In the genomic region with DNA sequence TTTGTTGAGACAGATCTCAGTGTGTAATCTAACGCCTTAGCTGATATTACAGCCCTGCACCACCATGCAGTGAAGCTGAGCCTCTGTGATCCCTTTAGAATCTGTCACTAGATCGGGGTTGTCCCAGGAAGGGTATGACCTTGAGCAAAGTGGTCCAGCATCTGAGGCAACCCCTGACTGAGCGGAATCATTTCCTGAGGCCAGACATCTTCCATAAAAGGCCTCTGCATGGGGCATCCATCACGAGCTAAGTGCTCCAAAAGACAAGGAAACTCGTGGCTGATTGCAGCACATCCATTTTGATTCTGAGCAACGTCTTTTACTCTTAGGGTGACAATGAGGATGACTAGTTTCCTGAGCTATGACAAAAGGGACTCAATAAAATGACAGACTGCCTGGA, we compare ENCODE assay signal across 28 mouse cellular contexts. TPM values are rescaled to one million over a fixed set of nuclear protein-coding genes. Genes with fewer than 3 reads are reported as not detected.
A peak's percentile ranks its signal among the peaks of the same experiment; 100 is the strongest.
DNase-seq lines count a peak whose midpoint lies in the region; ATAC-seq and TF ChIP-seq lines count a peak whose summit lies in the region.
"Had no signal": no experiment of that assay in that cellular context is flagged by ENCODE, and none has a peak within 500 bp of the region (broad histone marks: within the 10 kb centered on the region; RNA-seq: fewer than 3 reads in every experiment).

No protein-coding gene starts in this region.

- H3K27me3 ChIP-seq in ES-Bruce4 (ENCODE audit: control insufficient read depth, insufficient read depth, low read length, poor library complexity, severe bottlenecking), result no peaks in the 10 kb centered on the region
- no peaks in the 10 kb centered on the region for H3K27me3 ChIP-seq in forebrain, embryonic 14.5 days (replicated peaks; ENCODE audit: control insufficient read depth, insufficient read depth, low read length)
- H3K27me3 ChIP-seq: CH12.LX; embryonic facial prominence, embryonic 13.5 days; embryonic facial prominence, embryonic 15.5 days; forebrain, embryonic 12.5 days; forebrain, embryonic 15.5 days had no signal

- no peak overlapping the region for H3K4me2 ChIP-seq in forebrain, embryonic 14.5 days (ENCODE audit: low read length)
- H3K4me2 ChIP-seq: embryonic facial prominence, embryonic 13.5 days; embryonic facial prominence, embryonic 15.5 days; forebrain, embryonic 12.5 days; forebrain, embryonic 15.5 days had no signal

- TF ChIP-seq POLR2A in ES-Bruce4 (IDR thresholded peaks at IDR 0.05; ENCODE audit: insufficient read depth, low read length), result no peak

- 0 out of 2 replicates have a peak, but pooled peaks have one; percentile 12 for ATAC-seq in granulocyte monocyte progenitor cell, adult 5-6 weeks (replicated peaks; ENCODE audit: poor library complexity, severe bottlenecking)
- no peak for ATAC-seq in forebrain, embryonic 14.5 days
- ATAC-seq: activated CD4-positive, CD25-positive, alpha-beta regulatory T cell, adult 4 months; CD4-positive, CD25-positive, alpha-beta regulatory T cell, adult 4 months; forebrain, embryonic 15.5 days; forebrain, postnatal 0 days; Patski had no signal

- no peaks in the 10 kb centered on the region for H3K36me3 ChIP-seq in ES-Bruce4 (ENCODE audit: control insufficient read depth, insufficient read depth, low read length, poor library complexity, severe bottlenecking)
- H3K36me3 ChIP-seq in forebrain, embryonic 14.5 days (ENCODE audit: control insufficient read depth, insufficient read depth, low read length), result no peaks in the 10 kb centered on the region
- H3K36me3 ChIP-seq: embryonic facial prominence, embryonic 13.5 days; embryonic facial prominence, embryonic 15.5 days; forebrain, embryonic 10.5 days; forebrain, embryonic 12.5 days; forebrain, embryonic 15.5 days; G1E had no signal

- no peak for TF ChIP-seq CTCF in ES-Bruce4 (IDR thresholded peaks at IDR 0.05; ENCODE audit: low read depth, low read length)

- 0 out of 2 replicates have a peak, but pooled peaks cover 8% of the 10 kb centered on the region for H3K9me3 ChIP-seq in ES-Bruce4 (replicated peaks; ENCODE audit: control insufficient read depth, insufficient read depth, low read length, poor library complexity, severe bottlenecking)
- no peaks in the 10 kb centered on the region for H3K9me3 ChIP-seq in forebrain, embryonic 14.5 days (replicated peaks; ENCODE audit: control insufficient read depth, low read length)
- H3K9me3 ChIP-seq: embryonic facial prominence, embryonic 13.5 days; embryonic facial prominence, embryonic 15.5 days; forebrain, embryonic 15.5 days; G1E had no signal

- H3K4me3 ChIP-seq in ES-Bruce4 (ENCODE audit: low read depth, low read length), result no peak overlapping the region
- no peak overlapping the region for H3K4me3 ChIP-seq in forebrain, embryonic 14.5 days (ENCODE audit: low read depth, low read length)
- H3K4me3 ChIP-seq: embryonic facial prominence, embryonic 13.5 days; embryonic facial prominence, embryonic 15.5 days; erythroblast, embryonic 14.5 days; forebrain, embryonic 10.5 days; forebrain, embryonic 12.5 days; forebrain, embryonic 15.5 days had no signal

- H3K27ac ChIP-seq in ES-Bruce4 (ENCODE audit: insufficient read depth, low read length), result no peak overlapping the region
- no peak overlapping the region for H3K27ac ChIP-seq in forebrain, embryonic 14.5 days (ENCODE audit: low read depth, low read length)
- H3K27ac ChIP-seq: embryonic facial prominence, embryonic 13.5 days; embryonic facial prominence, embryonic 15.5 days; forebrain, embryonic 10.5 days; forebrain, embryonic 12.5 days; forebrain, embryonic 15.5 days had no signal

- H3K9ac ChIP-seq in ES-Bruce4 (ENCODE audit: low read depth, poor library complexity, severe bottlenecking), result no peak overlapping the region
- no peak overlapping the region for H3K9ac ChIP-seq in forebrain, embryonic 14.5 days (ENCODE audit: low read length)
- H3K9ac ChIP-seq: embryonic facial prominence, embryonic 13.5 days; embryonic facial prominence, embryonic 15.5 days; forebrain, embryonic 12.5 days; forebrain, embryonic 15.5 days; forebrain, postnatal 0 days had no signal

- 0 out of 2 replicates have a peak, but pooled peaks have one; percentile 11 for TF ChIP-seq EP300 in ES-Bruce4 (IDR thresholded peaks at IDR 0.05; ENCODE audit: insufficient read depth, low read depth, low read length)

- no peaks in the 10 kb centered on the region for H3K4me1 ChIP-seq in ES-Bruce4 (ENCODE audit: control insufficient read depth, insufficient read depth, low read length)
- H3K4me1 ChIP-seq in forebrain, embryonic 14.5 days (ENCODE audit: control insufficient read depth, insufficient read depth, low read length), result no peaks in the 10 kb centered on the region
- H3K4me1 ChIP-seq: embryonic facial prominence, embryonic 13.5 days; embryonic facial prominence, embryonic 15.5 days; forebrain, embryonic 10.5 days; forebrain, embryonic 12.5 days; forebrain, embryonic 15.5 days had no signal

- 74% methylated on average over 6 of the region's 6 CpGs for WGBS in forebrain, embryonic 14.5 days

- DNase-seq in R1 (ENCODE audit: low read depth, low spot score), result peak; percentile 64
- no peak for DNase-seq in forebrain, embryonic 14.5 days (ENCODE audit: low spot score)
- no peak for DNase-seq in cerebellum, postnatal 36 days
- no peak for DNase-seq in lung, postnatal 10 days
- DNase-seq: adrenal gland, adult 8-10 months; adrenal gland, postnatal 14 days; adrenal gland, postnatal 36 days; B cell, adult 2 months; cerebellum, adult 11-12 months; cerebellum, adult 2 months; cerebellum, adult 9-10 months; cerebellum, postnatal 10 days; cerebellum, postnatal 25 days; embryo, embryonic 11 days; forebrain, postnatal 0 days had no signal

RNA-seq across cellular contexts. Expression of gene Parp14, which starts 23.7 kb away (rescaled TPM):
- polyA plus RNA-seq in ES-Bruce4 (2011; ENCODE audit: insufficient read depth, insufficient read length, low read depth, missing spikeins), result 5.4 and 5.7 TPM in 2 replicates
- total RNA-seq in granulocyte monocyte progenitor cell, adult 5-6 weeks (2014; fragmentation: Nextera tagmentation), result 10.7 and 16.7 TPM in 2 replicates
- total RNA-seq in granulocyte monocyte progenitor cell, adult 5-6 weeks (2017), result 11.6 and 11.7 TPM in 2 replicates
- 0.16 and 0.25 TPM in 2 replicates for polyA plus RNA-seq in forebrain, embryonic 14.5 days (2014; fragmentation: Nextera tagmentation; extraction: Ambion mirVana)

RNA-seq across cellular contexts. Expression of gene Parp9, which starts 43.3 kb away (rescaled TPM):
- polyA plus RNA-seq in ES-Bruce4 (2011; ENCODE audit: insufficient read depth, insufficient read length, low read depth, missing spikeins), result 22.0 and 22.5 TPM in 2 replicates
- total RNA-seq in granulocyte monocyte progenitor cell, adult 5-6 weeks (2014; fragmentation: Nextera tagmentation), result 14.7 and 15.7 TPM in 2 replicates
- total RNA-seq in granulocyte monocyte progenitor cell, adult 5-6 weeks (2017), result 20.4 and 24.1 TPM in 2 replicates
- 2.5 and 3.1 TPM in 2 replicates for polyA plus RNA-seq in forebrain, embryonic 14.5 days (2014; fragmentation: Nextera tagmentation; extraction: Ambion mirVana)

RNA-seq across cellular contexts. Expression of gene Dtx3l, which starts 44.0 kb away (rescaled TPM):
- polyA plus RNA-seq in ES-Bruce4 (2011; ENCODE audit: insufficient read depth, insufficient read length, low read depth, missing spikeins), result 11.2 and 12.1 TPM in 2 replicates
- total RNA-seq in granulocyte monocyte progenitor cell, adult 5-6 weeks (2014; fragmentation: Nextera tagmentation), result 21.9 and 28.5 TPM in 2 replicates
- total RNA-seq in granulocyte monocyte progenitor cell, adult 5-6 weeks (2017), result 29.4 and 36.2 TPM in 2 replicates
- 1.9 and 2.3 TPM in 2 replicates for polyA plus RNA-seq in forebrain, embryonic 14.5 days (2014; fragmentation: Nextera tagmentation; extraction: Ambion mirVana)
